Mouse (Mus musculus) olfactory bulb, adult 2 months (tissue): Measurements from ENCODE around the gene Tbc1d9. TPM values are rescaled to one million over a fixed set of nuclear protein-coding genes. Genes with fewer than 3 reads are reported as not detected.
"Not testable (repeated sequence)": the region's sequence is repeated elsewhere in the genome, so short reads cannot be mapped to it uniquely, and the experiment has no call there.

ENCODE experiments used
- H3K27ac ChIP-seq: fragments of 200-500 bp; 2 replicates; pipeline ENCODE4 v1.5.1; 2012; ENCODE audit warnings: low read depth, low read length; ENCODE audit not compliant: insufficient read depth
- H3K4me1 ChIP-seq: fragments of 200-500 bp; 2 replicates; pipeline ENCODE4 v1.6.1; 2012; ENCODE audit warnings: low read length; ENCODE audit not compliant: control insufficient read depth, insufficient read depth
- H3K4me3 ChIP-seq: fragments of 200-500 bp; 2 replicates; pipeline ENCODE4 v1.5.1; 2012; ENCODE audit warnings: mild to moderate bottlenecking, low read depth, low read length, moderate library complexity; ENCODE audit not compliant: insufficient read depth
- CTCF ChIP-seq: fragments of 200-500 bp; IDR thresholded peaks from 2 replicates; pipeline ENCODE4 v1.5.1; 2012; ENCODE audit warnings: low read depth, mild to moderate bottlenecking, low read length, moderate library complexity; ENCODE audit not compliant: insufficient read depth
- POLR2A ChIP-seq: fragments of 200-500 bp; IDR thresholded peaks from 2 replicates; pipeline ENCODE4 v1.6.1; 2012; ENCODE audit warnings: mild to moderate bottlenecking, low read depth, low read length, moderate library complexity; ENCODE audit not compliant: insufficient read depth
- WGBS: fragments of 180-500 bp; shearing (Covaris S2); methylation state at CpG from one replicate; pipeline ENCODE4 v1.1.7; 2018; 5-methylcytosine and 5-hydroxymethylcytosine counted together
- polyA plus RNA-seq: library from polyadenylated mRNA; stranded (reverse); fragments of >200 nt; gene quantifications from 2 replicates; pipeline ENCODE4 v1.2.4, GENCODE M21; 2012; ENCODE audit warnings: low replicate concordance; ENCODE audit not compliant: missing spikeins, insufficient read depth, insufficient read length

Gene Tbc1d9
- polyA plus RNA-seq, 1 experiment: 56.9 TPM

DNA sequence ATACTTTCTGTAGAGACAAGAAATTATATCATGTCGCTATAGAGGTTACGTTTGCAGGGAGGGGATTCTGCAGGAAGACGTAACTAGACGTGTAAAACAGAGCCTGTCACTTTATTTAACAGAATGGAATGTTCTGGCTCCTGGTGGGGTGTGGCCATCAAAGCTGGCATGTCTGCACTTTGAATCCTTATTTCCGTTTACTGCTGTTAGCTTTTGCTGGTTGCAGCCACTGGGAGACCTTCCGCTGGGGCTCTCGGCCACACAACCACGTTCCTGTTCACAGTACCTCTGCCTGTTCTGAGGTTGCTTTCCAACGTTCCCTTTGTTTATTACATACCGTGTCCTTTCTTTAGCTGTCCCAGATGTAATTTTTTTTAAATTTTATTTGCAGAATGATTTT lies 107.3 kb downstream of the Tbc1d9 start:
- TF ChIP-seq CTCF (no peak), POLR2A (no peak)
- peaks cover 3% of the 10 kb centered on the region; the same call in 1 of the 2 replicates for H3K4me1 ChIP-seq
- H3K27ac ChIP-seq: no peak overlapping the region
- 82% methylated on average over 10 of the region's 10 CpGs for WGBS
- no peak overlapping the region for H3K4me3 ChIP-seq

DNA sequence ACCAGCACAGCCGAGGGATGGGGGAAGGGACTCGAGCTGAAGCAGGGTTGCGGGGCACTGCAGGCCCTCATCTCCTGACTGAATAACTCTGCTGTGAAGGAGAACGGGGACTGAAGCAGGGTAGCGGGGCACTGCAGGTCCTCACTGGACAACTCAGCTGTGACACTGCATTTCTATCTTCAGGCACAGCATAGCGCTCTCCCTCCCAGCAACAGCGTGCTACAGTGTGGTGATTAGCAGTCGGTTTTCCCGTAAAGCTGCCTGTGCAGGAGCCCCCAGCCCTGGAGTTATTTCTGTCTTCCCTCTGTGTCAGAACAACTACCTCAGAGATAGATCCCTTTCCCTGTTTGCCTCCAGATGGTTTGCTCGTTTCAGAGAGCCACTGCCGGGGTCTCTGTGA lies 109.3 kb downstream of the Tbc1d9 start:
- WGBS: 62% methylated on average over 11 of the region's 11 CpGs
- H3K4me3 ChIP-seq: no peak overlapping the region

GRCm38 (mm10) chr8:83278431-83278830 lies 113.3 kb downstream of the Tbc1d9 start:
- 74% methylated on average over 6 of the region's 6 CpGs for WGBS
- Histone ChIP-seq H3K27ac (no peak overlapping the region), H3K4me1 (peaks cover 3% of the 10 kb centered on the region; the same call in 1 of the 2 replicates), H3K4me3 (no peak overlapping the region)
- TF ChIP-seq POLR2A (no peak), CTCF (no peak)

More for the DNA sequence above, 109.3 kb downstream of the Tbc1d9 start:
- TF ChIP-seq POLR2A: no peak
- no peak for TF ChIP-seq CTCF
- peaks cover 3% of the 10 kb centered on the region; the same call in 1 of the 2 replicates for H3K4me1 ChIP-seq
- no peak overlapping the region for H3K27ac ChIP-seq

- no peak overlapping the region for H3K4me3 ChIP-seq
- TF ChIP-seq CTCF (no peak), POLR2A (no peak)
- peaks cover 5% of the 10 kb centered on the region for H3K4me1 ChIP-seq
- 70% methylated on average over 8 of the region's 8 CpGs for WGBS
- no peak overlapping the region for H3K27ac ChIP-seq
These were observed 120.2 kb downstream of the Tbc1d9 start for GRCm38 (mm10) chr8:83285391-83285790.

DNA sequence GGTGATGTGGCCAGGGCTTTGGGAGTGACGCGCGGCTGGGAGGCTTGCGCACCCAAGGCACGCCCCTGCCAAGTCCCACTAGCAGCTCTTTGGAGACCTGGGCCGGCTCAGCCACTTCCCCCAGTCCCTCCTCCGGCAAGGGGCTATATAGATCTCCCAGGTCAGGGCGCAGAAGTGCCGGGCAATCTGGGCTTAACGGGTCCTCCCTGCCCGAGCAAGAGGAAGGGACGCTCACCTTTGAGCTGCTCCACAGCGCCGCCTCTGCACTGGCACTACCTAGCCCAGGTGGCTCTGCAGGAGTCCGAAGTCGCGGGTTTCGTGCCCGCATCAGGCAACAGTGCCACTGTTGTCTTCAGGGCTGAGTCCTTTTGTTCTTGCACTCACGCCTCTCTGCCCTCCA lies 125.0 kb downstream of the Tbc1d9 start, which contains the start of gene Ucp1:
Gene Ucp1 (plus strand): TSS at position 177 of the 400 bp plus-strand sequence.
- H3K27ac ChIP-seq: no peak within 1 kb of the TSS
- no peak within 1 kb of the TSS for H3K4me3 ChIP-seq
- H3K4me1 ChIP-seq: peaks cover 5% of the 10 kb centered on the region
- no peak for TF ChIP-seq CTCF
- TF ChIP-seq POLR2A: no peak
- 5% methylated on average over 20 of the region's 20 CpGs for WGBS

DNA sequence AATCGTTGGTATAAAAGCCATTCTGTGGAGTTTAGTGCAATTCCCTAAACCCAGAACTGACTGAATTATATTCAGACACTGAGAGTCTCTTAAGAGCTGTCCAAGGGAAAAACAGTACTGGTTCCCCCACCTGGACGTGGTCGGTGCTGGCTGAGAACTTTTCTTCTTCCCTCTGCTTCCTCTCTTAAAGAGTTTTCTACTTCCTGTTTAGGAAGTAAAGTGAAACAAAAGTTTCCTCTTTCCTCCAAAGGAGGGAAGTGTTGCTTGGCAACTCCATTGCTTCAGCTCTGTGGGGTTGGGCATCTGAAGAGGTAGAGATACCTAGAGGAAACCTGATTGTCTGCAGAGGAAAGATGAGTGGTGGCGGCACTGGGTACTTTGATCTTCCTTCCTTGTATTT lies 132.2 kb downstream of the Tbc1d9 start:
- no peak overlapping the region for H3K27ac ChIP-seq
- WGBS: 71% methylated on average over 4 of the region's 4 CpGs
- no peak for TF ChIP-seq POLR2A
- TF ChIP-seq CTCF: no peak
- H3K4me3 ChIP-seq: no peak overlapping the region
- no peaks in the 10 kb centered on the region for H3K4me1 ChIP-seq

DNA sequence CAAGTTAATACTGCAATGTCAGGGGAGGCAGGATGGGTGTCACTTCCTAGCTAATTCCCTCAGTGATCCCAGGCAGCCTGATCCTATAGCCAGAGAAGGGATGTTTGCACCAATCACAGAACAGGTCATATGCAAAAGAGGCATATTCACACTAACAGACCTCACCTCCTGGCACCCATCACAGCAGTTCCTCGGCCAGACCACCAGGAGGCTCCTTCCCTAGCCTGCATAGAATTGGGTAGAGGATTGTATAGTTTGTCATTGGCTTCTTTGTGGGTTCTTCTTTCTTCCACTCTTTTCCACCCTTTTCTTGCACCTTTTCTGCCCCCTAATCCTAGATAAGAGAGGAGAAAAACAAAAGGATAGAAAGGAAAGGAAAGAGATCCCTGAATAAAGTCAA lies 135.0 kb downstream of the Tbc1d9 start:
- TF ChIP-seq POLR2A (no peak), CTCF (no peak)
- Histone ChIP-seq H3K4me3 (no peak overlapping the region), H3K27ac (no peak overlapping the region), H3K4me1 (no peaks in the 10 kb centered on the region)
- WGBS: 67% methylated on average over 1 of the region's 1 CpGs

DNA sequence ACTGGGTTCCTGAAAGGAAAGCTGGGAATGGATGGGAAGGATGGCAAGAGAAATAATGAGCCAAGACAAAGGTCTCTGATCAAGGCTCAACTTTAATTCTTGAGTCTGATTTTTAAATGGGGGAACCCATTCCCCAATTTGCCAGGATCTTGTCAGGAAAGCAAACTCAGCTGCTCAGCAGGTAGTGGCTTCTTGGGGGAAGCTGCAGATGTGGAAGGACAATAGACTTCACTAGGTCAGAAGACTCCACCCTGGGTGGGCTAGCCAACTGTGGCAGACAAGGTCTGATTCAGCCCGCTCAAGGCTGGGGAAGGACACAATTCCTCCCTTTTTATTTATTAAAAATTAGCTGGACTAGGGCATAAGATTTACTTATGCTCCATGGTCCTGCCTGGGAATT lies 139.8 kb downstream of the Tbc1d9 start:
- 88% methylated on average over 1 of the region's 1 CpGs for WGBS
- no peaks in the 10 kb centered on the region for H3K4me1 ChIP-seq
- no peak overlapping the region for H3K27ac ChIP-seq
- no peak overlapping the region for H3K4me3 ChIP-seq
- TF ChIP-seq CTCF (no peak), POLR2A (no peak)

GRCm38 (mm10) chr8:83309836-83310235 lies 144.7 kb downstream of the Tbc1d9 start:
- H3K4me1 ChIP-seq: no peaks in the 10 kb centered on the region
- WGBS: 76% methylated on average over 6 of the region's 6 CpGs
- no peak overlapping the region for H3K4me3 ChIP-seq
- no peak overlapping the region for H3K27ac ChIP-seq
- TF ChIP-seq CTCF: no peak
- no peak for TF ChIP-seq POLR2A

DNA sequence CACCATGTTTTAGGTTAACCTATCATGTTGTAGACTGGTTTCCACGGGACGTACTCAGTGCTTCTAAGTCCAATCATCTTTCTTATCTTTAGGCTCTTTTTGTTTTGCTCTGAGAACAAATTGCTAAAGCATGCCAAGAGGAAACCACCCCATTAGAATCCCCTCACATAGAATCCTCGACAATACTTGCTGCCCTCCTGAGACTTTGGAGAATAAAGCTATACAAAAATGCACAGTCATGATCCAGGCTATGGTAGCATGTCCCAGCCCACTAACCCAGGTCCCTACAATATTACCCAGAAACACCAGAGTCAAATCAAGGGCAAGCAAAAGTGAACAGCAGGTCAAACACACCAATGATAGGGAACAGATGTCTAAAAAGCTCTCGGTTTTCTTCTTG lies 149.9 kb downstream of the Tbc1d9 start:
- 90% methylated on average over 4 of the region's 4 CpGs for WGBS
- H3K4me1 ChIP-seq, H3K27ac ChIP-seq, H3K4me3 ChIP-seq: not testable (repeated sequence)
